Mouse (Mus musculus) gastrocnemius, adult 2 months (tissue): ENCODE measurements around the gene Zfp1. TPM values are rescaled to one million over a fixed set of nuclear protein-coding genes. Genes with fewer than 3 reads are reported as not detected.
A peak's percentile ranks its signal among the peaks of the same experiment; 100 is the strongest.

Experiments
- DNase-seq: peaks from one replicate; pipeline ENCODE4 v3.0.0; 2022
- H3K27ac ChIP-seq: fragments of 200-600 bp; 2 replicates; pipeline ENCODE4 v1.8.1; 2022; ENCODE audit warnings: mild to moderate bottlenecking
- H3K4me3 ChIP-seq: fragments of 200-600 bp; 2 replicates; pipeline ENCODE4 v1.8.1; 2022; ENCODE audit warnings: mild to moderate bottlenecking, moderate library complexity
- CTCF ChIP-seq: fragments of 200-600 bp; IDR thresholded peaks from 2 replicates; pipeline ENCODE4 v1.8.1; 2022; ENCODE audit warnings: antibody characterized with exemption, mild to moderate bottlenecking, moderate library complexity
- intact Hi-C: fragments of 180-260 bp; cut with DNase I; formaldehyde crosslinking; loops from one replicate; pipeline ENCODE4 v1.15.1; 2025
- total RNA-seq, 2 experiments: library from RNA; stranded (reverse); gene quantifications; 2 replicates each; pipeline ENCODE4 v1.2.3; 2021

The Zfp1 gene
- total RNA-seq, 2 experiments from 2014 or later = 7.9 to 9.4 TPM

DNA sequence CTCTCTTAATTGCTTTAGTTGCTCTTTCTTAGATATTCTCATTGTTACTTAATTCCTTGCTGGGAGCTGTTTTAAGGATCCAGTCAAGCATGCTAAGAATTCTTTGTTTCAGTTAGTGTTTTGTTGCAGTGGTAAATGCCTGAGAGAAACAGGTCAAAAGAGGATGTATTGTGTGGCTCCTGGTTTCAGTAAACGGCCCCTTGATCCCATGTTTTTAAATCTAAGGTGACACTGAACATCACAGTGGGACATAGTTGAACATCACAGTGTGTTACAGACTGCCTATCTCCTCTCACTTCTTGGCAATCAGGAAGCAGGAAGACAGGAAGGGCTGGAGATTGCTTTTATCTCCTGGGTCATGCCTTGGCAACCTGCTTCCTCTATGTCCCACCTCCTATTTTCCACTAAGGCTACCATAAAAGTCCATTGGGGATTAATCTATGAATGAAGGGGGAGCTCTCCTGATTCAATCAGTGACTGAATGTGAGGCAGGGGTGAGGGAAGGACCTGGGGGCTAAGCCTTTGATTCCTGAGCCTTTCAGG lies 14.2 kb downstream of the Zfp1 start:
- intact Hi-C loops = no loop called here
- Histone ChIP-seq H3K27ac (0 out of 2 replicates have a peak overlapping the region, but pooled peaks have one; percentile 66), H3K4me3 (no peak overlapping the region)
- no peak for TF ChIP-seq CTCF
- no peak for DNase-seq

GRCm38 (mm10) chr8:111658819-111659423 lies 15.7 kb downstream of the Zfp1 start:
- Histone ChIP-seq H3K4me3 (no peak overlapping the region; the same call in 1 of the 2 replicates), H3K27ac (peak overlapping the region; percentile 66)
- DNase-seq = no peak
- no peak for TF ChIP-seq CTCF
- intact Hi-C loops = no loop called here

GRCm38 (mm10) chr8:111662473-111662872 lies 19.3 kb downstream of the Zfp1 start:
- TF ChIP-seq CTCF = peak; percentile 90
- H3K27ac ChIP-seq = no peak overlapping the region
- peak; percentile 86 for DNase-seq
- intact Hi-C loops = loop anchor here (1.0 to 5.0 kb wide), 4 partner anchors 127 to 319 kb away; no protein-coding TSS in a partner anchor
- H3K4me3 ChIP-seq = no peak overlapping the region

DNA sequence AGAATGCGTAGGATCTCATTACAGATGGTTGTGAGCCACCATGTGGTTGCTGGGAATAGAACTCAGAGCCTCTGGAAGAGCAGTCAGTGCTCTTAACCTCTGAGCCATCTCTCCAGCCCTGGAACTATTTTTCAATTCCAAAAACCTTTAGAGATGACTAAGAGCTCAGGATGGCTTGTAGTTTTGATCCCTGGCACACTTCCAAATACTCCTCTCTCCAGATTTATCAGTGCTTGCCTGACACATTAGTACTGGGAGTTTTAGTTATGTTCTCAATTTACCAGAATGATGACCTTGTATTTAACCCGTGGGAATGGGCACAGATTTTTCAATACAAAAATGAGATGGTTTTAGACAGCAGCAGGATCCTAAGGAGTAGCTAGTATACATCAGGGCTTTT lies 23.6 kb downstream of the Zfp1 start:
- H3K4me3 ChIP-seq = no peak overlapping the region
- no peak for DNase-seq
- TF ChIP-seq CTCF = no peak
- intact Hi-C loops = no loop called here
- H3K27ac ChIP-seq = no peak overlapping the region

DNA sequence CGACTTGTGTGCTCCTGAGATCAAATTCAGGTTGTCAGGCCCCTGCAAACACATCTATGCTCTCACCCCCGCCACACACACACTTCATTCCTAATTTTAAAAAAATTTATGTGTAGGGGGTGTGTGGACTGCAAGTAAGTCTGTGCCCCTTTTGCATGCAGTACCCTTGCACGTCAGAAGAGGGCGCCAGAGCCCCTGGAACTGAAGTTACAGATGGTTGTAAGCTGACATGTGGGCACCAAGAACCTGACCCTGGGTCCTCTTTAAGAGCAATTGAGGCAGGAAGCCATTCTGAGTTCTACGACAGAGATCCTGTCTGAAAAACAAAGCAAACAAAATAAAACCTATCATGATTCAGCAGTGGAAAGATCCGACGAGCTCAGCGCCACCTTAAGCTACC lies 33.0 kb downstream of the Zfp1 start:
- Histone ChIP-seq H3K27ac (no peak overlapping the region), H3K4me3 (no peak overlapping the region)
- intact Hi-C loops = loop anchor here (5.0 kb wide), 1 partner anchor 36 kb away; no protein-coding TSS in a partner anchor
- peak; percentile 61 for TF ChIP-seq CTCF
- DNase-seq = no peak

DNA sequence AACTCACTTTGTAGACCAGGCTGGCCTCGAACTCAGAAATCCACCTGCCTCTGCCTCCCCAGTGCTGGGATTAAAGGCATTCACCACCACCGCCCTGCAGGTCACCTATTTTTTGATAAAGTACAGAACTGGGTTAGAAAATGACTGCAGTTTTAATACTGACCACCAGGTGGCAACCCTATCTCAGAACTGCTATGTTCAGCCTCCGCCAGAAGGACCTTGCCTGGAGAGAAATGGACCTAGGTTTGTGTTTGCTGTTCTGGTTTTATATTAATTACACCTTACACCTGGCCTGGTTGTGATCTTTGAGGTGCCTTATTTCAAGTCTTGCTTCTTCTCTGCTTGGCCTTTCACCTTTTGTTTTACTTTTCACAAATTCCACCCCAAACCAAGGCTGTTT lies 34.9 kb downstream of the Zfp1 start:
- H3K4me3 ChIP-seq = no peak overlapping the region
- no peak overlapping the region for H3K27ac ChIP-seq
- TF ChIP-seq CTCF = peak; percentile 85
- intact Hi-C loops = loop anchor here (5.0 kb wide), 1 partner anchor 34 kb away; no protein-coding TSS in a partner anchor
- peak; percentile 51 for DNase-seq

DNA sequence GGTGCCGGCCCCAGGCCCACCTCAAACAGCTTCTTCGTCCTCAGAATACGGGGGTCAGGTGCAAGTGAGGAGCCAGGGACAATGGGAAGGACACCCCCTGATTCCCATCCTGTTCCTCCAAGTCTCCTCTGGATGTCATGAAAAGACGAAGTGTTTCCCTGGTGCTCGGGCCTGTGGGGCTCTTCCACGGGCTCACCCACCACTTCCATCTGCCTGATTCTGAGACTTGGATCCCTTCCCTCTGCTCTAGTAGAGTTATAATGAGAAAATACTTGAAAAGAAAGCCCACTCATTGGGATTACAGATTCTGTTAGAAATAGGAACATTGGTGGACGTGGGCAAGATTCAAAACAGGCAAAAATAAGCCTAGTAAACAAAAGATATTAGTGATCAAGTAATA lies 35.6 kb downstream of the Zfp1 start:
- TF ChIP-seq CTCF = no peak
- DNase-seq = no peak
- no peak overlapping the region for H3K27ac ChIP-seq
- H3K4me3 ChIP-seq = no peak overlapping the region
- intact Hi-C loops = loop anchor here (1.0 to 5.0 kb wide), 2 partner anchors 33 to 156 kb away; no protein-coding TSS in a partner anchor

GRCm38 (mm10) chr8:111680423-111681028 lies 37.3 kb downstream of the Zfp1 start:
- DNase-seq = no peak
- Histone ChIP-seq H3K4me3 (no peak overlapping the region), H3K27ac (no peak overlapping the region)
- intact Hi-C loops = no loop called here
- TF ChIP-seq CTCF = peak; percentile 29

GRCm38 (mm10) chr8:111681153-111681552 lies 38.0 kb downstream of the Zfp1 start:
- no peak for TF ChIP-seq CTCF
- H3K4me3 ChIP-seq = no peak overlapping the region
- no peak overlapping the region for H3K27ac ChIP-seq
- no peak for DNase-seq
- intact Hi-C loops = no loop called here

DNA sequence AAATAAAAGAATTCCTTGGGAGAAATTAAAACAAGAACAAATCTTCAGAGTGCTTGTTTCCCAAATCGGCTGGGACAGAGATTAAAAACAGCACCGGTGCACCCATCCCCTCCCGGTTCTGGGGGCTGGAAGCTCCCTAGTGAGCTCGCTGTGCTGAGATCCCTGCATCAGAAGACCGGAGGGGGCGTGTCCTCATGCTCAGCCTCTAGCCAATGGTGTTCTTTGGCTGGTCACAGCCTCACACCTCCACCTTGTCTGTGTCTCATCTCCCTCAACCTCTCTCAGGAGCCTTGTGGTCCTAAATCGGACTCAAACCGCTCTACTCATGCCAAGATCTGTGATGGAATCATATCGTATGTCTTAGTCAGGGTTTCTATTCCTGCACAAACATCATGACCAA lies 39.3 kb downstream of the Zfp1 start:
- Histone ChIP-seq H3K27ac (no peak overlapping the region), H3K4me3 (no peak overlapping the region)
- DNase-seq = no peak
- intact Hi-C loops = no loop called here
- no peak for TF ChIP-seq CTCF

DNA sequence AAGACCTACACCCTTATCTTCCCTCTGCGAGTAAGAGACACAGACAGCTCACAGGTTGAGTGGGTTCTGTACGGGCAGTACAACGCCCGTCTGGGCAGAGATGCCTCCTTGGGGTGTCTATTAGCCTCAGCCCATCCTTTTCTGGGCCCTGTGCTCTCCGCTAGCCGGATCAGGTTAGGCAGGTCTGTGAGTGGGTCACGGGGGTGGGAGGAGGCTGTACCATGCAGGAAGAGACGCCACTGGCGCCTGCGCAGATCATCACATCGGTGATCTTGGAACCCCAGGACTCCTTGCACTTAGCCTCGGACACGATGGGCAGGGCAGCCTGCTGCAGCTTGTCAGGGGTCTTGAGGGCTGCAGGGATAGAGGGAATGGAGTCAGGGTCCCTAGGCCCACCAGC lies 43.7 kb downstream of the Zfp1 start:
- Histone ChIP-seq H3K4me3 (no peak overlapping the region), H3K27ac (no peak overlapping the region)
- no peak for TF ChIP-seq CTCF
- intact Hi-C loops = no loop called here
- no peak for DNase-seq

DNA sequence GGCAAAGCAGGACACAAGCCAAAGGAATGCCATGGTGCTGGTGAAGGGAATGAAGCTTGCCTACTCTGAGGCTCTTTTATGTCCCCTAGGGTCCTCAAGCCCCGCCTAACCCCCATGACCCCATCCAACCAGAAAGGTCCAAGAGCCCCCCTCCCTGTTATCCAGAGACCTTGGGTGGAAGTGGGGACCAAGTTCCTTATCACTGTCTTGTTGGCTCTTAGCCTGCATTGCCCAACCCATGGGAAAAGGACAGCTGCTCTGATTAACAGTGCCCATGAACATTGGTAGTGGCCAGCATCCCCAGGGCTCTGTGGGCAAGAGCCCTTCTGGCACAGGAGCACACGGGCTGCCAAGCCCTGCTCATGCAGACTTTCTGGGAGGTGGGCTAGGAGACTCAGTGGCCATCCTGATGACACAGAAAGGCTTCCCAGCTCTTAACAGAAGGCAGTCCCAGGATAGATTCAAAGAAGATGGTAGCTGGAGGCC lies 47.8 kb downstream of the Zfp1 start, which contains the start of gene Ctrb1:
Gene Ctrb1 (minus strand): TSS at position 51 of the 486 bp plus-strand sequence.
- no peak within 1 kb of the TSS for H3K27ac ChIP-seq
- no peak for DNase-seq
- no peak within 1 kb of the TSS for H3K4me3 ChIP-seq
- intact Hi-C loops = no loop called here
- TF ChIP-seq CTCF = no peak

- no peak for TF ChIP-seq CTCF
- Histone ChIP-seq H3K4me3 (no peak overlapping the region), H3K27ac (no peak overlapping the region)
- peak; percentile 5 for DNase-seq
- intact Hi-C loops = no loop called here
Observed at GRCm38 (mm10) chr8:111693261-111693741, 50.1 kb downstream of the Zfp1 start.
